Mouse (Mus musculus) T-cell, adult 66 days (primary cell): ENCODE results near the gene Hbq1a. TPM values are rescaled to one million over a fixed set of nuclear protein-coding genes. Genes with fewer than 3 reads are reported as not detected.

Experiments
- total RNA-seq, 2 experiments: library from RNA; stranded (reverse); gene quantifications; 3 replicates in 1 of 2; 4 replicates in 1 of 2; pipeline ENCODE4 v1.2.4; 2023

Gene Hbq1a
- total RNA-seq = not detected

DNA sequence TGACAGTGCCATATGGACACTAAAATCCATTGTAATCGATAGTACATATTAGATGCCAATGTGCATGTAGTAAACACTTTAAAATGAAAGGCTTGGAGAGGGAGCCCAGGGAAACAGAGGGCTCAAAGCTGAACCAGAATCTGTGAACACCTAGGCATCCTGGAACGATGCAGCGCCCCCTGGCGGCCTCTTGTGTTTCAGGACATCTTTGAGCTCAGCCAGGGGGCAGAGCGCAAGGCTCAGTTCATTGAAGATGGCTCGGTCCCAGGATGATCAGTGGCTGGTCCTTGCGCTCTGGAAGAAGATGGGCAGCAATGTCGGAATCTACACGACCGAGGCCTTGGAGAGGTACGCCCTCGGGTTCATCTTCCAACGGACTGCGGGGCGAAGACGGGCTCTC, at the start of gene Hbq1a:
Gene Hbq1a (plus strand): TSS at position 205 of the 400 bp plus-strand sequence.

GRCm38 (mm10) chr11:32267188-32267884, 32.5 kb upstream of the Hbq1a start, which contains the start of gene Nprl3:
TSS of gene Nprl3 (minus strand) at chr11:32267707.

DNA sequence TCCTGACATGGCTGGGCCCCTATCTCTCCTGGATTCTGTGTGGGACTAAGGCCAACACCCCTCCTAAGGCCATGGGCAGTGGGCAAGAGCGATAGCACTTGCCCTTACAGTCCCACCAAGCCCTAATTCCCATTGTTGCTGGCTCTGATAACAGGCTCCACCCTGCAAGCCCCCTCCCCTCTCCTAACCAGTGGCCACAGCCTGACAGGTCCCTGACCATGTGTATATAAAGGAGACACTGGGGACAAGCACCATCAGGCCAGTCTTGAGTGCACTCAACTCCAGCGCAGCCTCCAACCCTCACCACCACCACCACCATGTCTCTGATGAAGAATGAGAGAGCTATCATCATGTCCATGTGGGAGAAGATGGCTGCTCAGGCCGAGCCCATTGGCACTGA, 23.5 kb upstream of the Hbq1a start, which contains the start of gene Hba-x:
Gene Hba-x (plus strand): TSS at position 54 of the 400 bp plus-strand sequence.

GRCm38 (mm10) chr11:32283091-32283777, 16.6 kb upstream of the Hbq1a start, which contains the start of gene Hba-a1:
TSS of gene Hba-a1 (plus strand) at chr11:32283511.

DNA sequence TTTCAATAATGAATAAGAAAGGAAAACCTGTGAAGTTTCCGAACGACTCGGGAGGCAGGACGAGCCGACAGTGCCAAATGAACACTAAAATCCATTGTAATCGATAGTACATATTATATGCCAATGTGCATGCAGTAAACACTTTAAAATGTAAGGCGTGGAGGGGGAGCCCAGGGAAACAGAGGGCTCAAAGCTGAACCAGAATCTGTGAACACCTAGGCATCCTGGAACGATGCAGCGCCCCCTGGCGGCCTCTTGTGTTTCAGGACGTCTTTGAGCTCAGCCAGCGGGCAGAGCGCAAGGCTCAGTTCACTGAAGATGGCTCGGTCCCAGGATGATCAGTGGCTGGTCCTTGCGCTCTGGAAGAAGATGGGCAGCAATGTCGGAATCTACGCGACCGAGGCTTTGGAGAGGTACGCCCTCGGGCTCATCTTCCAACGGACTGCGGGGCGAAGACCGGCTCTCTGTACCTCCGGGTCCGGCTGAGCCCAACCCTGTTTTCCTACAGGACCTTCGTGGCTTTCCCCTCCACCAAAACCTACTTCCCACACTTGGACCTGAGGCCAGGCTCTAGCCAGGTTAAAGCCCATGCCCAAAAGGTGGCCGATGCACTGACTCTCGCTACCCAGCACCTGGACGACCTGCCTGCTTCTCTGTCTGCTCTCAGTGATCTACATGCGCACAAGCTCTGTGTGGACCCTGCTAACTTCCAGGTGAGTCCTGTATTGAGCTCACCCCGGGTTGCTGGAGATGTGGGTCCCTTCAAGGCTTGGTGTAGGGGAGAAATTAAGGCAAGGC, 13.0 kb upstream of the Hbq1a start, which contains the start of gene Hbq1b:
Gene Hbq1b (plus strand): TSS at position 271 of the 798 bp plus-strand sequence.

DNA sequence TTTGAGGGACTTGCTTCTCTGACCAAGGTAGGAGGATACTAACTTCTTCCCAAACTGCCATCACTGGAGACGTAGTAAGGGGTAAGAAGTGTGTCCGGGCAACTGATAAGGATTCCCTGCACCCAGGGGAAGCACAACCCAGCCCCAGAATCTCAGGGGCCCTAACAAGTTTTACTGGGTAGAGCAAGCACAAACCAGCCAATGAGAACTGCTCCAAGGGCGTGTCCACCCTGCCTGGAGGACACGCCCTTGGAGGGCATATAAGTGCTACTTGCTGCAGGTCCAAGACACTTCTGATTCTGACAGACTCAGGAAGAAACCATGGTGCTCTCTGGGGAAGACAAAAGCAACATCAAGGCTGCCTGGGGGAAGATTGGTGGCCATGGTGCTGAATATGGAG, 3.7 kb upstream of the Hbq1a start, which contains the start of gene Hba-a2:
Gene Hba-a2 (plus strand): TSS at position 287 of the 400 bp plus-strand sequence.

GRCm38 (mm10) chr11:32347607-32348432, 48.0 kb downstream of the Hbq1a start, which contains the start of gene Sh3pxd2b:
TSS of gene Sh3pxd2b (plus strand) at chr11:32347820.

Other genes starting within 250 kb of the Hbq1a start
- 1 to 10 TPM in 1 of 2 experiments, under 1 TPM in 1; 0.68 to 3.4 TPM for gene Il9r, start 99.8 kb upstream of the Hbq1a start, total RNA-seq
- gene Snrnp25, start 94.7 kb upstream of the Hbq1a start, total RNA-seq = 10 to 100 TPM; 11.6 to 15.5 TPM
- gene Rhbdf1, start 77.8 kb upstream of the Hbq1a start, total RNA-seq = 1 to 10 TPM; 1.1 to 3.3 TPM
- gene Mpg, start 73.6 kb upstream of the Hbq1a start, total RNA-seq = 10 to 100 TPM; 26.6 to 26.7 TPM
- 10 to 100 TPM; 60.4 to 65.6 TPM for gene Nprl3, start 32.4 kb upstream of the Hbq1a start, total RNA-seq
- gene Hba-x, start 23.7 kb upstream of the Hbq1a start, total RNA-seq = not detected
- 10 to 100 TPM; 19.0 to 64.4 TPM for gene Hba-a1, start 16.6 kb upstream of the Hbq1a start, total RNA-seq
- not detected for gene Hbq1b, start 13.1 kb upstream of the Hbq1a start, total RNA-seq
- gene Hba-a2, start 3.6 kb upstream of the Hbq1a start, total RNA-seq = 10 to 100 TPM; 10.9 to 33.4 TPM
- gene Sh3pxd2b, start 47.8 kb downstream of the Hbq1a start, total RNA-seq = under 1 TPM in 1 of 2 experiments, not detected in 1; 0.20 TPM
- 1 to 10 TPM; 4.3 to 4.9 TPM for gene Ubtd2, start 155.3 kb downstream of the Hbq1a start, total RNA-seq
- 1 to 10 TPM; 3.6 to 4.3 TPM for gene Efcab9, start 232.0 kb downstream of the Hbq1a start, total RNA-seq
- gene Stk10, start 233.2 kb downstream of the Hbq1a start, total RNA-seq = 100 to 1,000 TPM; 258 to 267 TPM